Mouse (Mus musculus) ES-E14 (cell line): Measurements from ENCODE around the gene Oxld1. TPM values are rescaled to one million over a fixed set of nuclear protein-coding genes. Genes with fewer than 3 reads are reported as not detected.
A peak's percentile ranks its signal among the peaks of the same experiment; 100 is the strongest.

ENCODE experiments used
- DNase-seq: peaks from one replicate; pipeline ENCODE4 v3.0.0-alpha.2; 2013; ENCODE audit warnings: low read depth, low spot score
- H3K27ac ChIP-seq: 2 replicates; pipeline ENCODE4 v1.5.1; 2012; ENCODE audit warnings: low read depth, mild to moderate bottlenecking, low read length, moderate library complexity, mixed read lengths; ENCODE audit not compliant: poor library complexity, insufficient read depth, severe bottlenecking
- H3K36me3 ChIP-seq: 2 replicates; pipeline ENCODE4 v1.6.1; 2012; ENCODE audit warnings: mild to moderate bottlenecking, low read length, moderate library complexity, mixed read lengths; ENCODE audit not compliant: control insufficient read depth, poor library complexity, insufficient read depth, severe bottlenecking
- H3K4me1 ChIP-seq, 2 experiments: fragments of 150-350 bp in 1 of 2; sonication (generic) in 1 of 2; 2 replicates each; pipeline ENCODE4 v1.6.1; 2012; ENCODE audit warnings: low read length in 2 of 2, mild to moderate bottlenecking in 1 of 2, mixed read lengths in 1 of 2; ENCODE audit not compliant: control insufficient read depth in 2 of 2, insufficient read depth in 2 of 2, poor library complexity in 1 of 2
- H3K4me3 ChIP-seq, 2 experiments: fragments of 150-350 bp in 1 of 2; sonication (generic) in 1 of 2; 2 replicates each; pipeline ENCODE4 v1.5.1; 2012; ENCODE audit warnings: low read length in 2 of 2, low read depth in 1 of 2, mild to moderate bottlenecking in 1 of 2, mixed read lengths in 1 of 2; ENCODE audit not compliant: insufficient read depth in 1 of 2, poor library complexity in 1 of 2, severe bottlenecking in 1 of 2
- H3K9ac ChIP-seq: 2 replicates; pipeline ENCODE4 v1.6.1; 2012; ENCODE audit warnings: low read depth, mild to moderate bottlenecking, low read length, mixed read lengths; ENCODE audit not compliant: poor library complexity, insufficient read depth, severe bottlenecking
- H3K9me3 ChIP-seq: fragments of 150-350 bp; sonication (generic); 2 replicates; pipeline ENCODE4 v1.6.1; 2012; ENCODE audit warnings: low read depth, mild to moderate bottlenecking, low read length; ENCODE audit not compliant: control insufficient read depth, insufficient read depth
- CHD2 ChIP-seq: IDR thresholded peaks from 2 replicates; pipeline ENCODE4 v1.6.1; 2014; ENCODE audit warnings: mild to moderate bottlenecking, low read depth, low read length, inconsistent platforms
- HCFC1 ChIP-seq: IDR thresholded peaks from 2 replicates; pipeline ENCODE4 v1.6.1; 2012; ENCODE audit warnings: low read length, inconsistent platforms, borderline replicate concordance; ENCODE audit not compliant: insufficient read depth
- MAFK ChIP-seq: IDR thresholded peaks from 2 replicates; pipeline ENCODE4 v1.6.1; 2014; ENCODE audit warnings: mild to moderate bottlenecking, low read depth, low read length, inconsistent platforms; ENCODE audit not compliant: insufficient read depth
- ZC3H11A ChIP-seq: IDR thresholded peaks from 2 replicates; pipeline ENCODE4 v1.6.1; 2012; ENCODE audit warnings: low read depth, mild to moderate bottlenecking, inconsistent platforms, low read length, borderline replicate concordance
- ZNF384 ChIP-seq: IDR thresholded peaks from 2 replicates; pipeline ENCODE4 v1.6.1; 2012; ENCODE audit warnings: low read depth, low read length, inconsistent platforms
- in situ Hi-C, 2 experiments: fragments of 600-800 bp; cut with MboI; formaldehyde crosslinking; loops; one replicate each; pipeline ENCODE4 v1.15.1; 2025; ENCODE audit warnings: low sequenced_read_pairs in 2 of 2, inconsistent platforms in 1 of 2; ENCODE audit not compliant: unreplicated experiment in 2 of 2
- total RNA-seq: library from RNA; depleted of rRNA; stranded (reverse); fragments of 300-350 nt; gene quantifications from 2 replicates; pipeline ENCODE4 v1.2.3, GENCODE M21; 2012

Gene Oxld1
- total RNA-seq, 1 experiment: 4.1 TPM

DNA sequence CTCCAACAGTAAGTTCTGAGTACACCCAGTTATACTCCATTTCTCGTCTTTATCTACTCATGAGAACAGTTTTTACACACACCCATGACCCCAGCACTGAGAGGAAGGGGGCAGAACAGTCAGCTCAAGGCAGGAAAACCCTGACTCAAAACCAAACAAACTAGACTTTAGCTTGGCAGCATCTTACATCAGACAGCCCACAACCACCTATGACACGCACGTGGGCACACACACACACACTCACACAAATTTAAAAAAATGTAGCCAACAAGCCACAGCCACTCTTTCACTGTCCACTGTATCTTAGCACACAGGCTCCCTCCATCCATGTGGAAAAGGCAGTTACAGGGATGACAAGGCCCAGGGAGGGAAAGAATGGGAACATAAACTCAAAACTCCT is 31.1 kb downstream of the Oxld1 start:
- DNase-seq: no peak
- TF ChIP-seq ZC3H11A (no peak), CHD2 (no peak), HCFC1 (no peak), ZNF384 (no peak), MAFK (no peak)
- H3K4me1 ChIP-seq: no peaks in the 10 kb centered on the region
- no peaks in the 10 kb centered on the region for H3K9me3 ChIP-seq
- no peak overlapping the region for H3K4me3 ChIP-seq
- no peak overlapping the region for H3K27ac ChIP-seq
- H3K9ac ChIP-seq: no peak overlapping the region
- in situ Hi-C loops: no loop called here
- H3K36me3 ChIP-seq: peaks cover 30% of the 10 kb centered on the region

- no peak overlapping the region; the same call in 1 of the 2 replicates for H3K9ac ChIP-seq
- no peak for TF ChIP-seq HCFC1
- TF ChIP-seq MAFK: no peak
- TF ChIP-seq ZC3H11A: no peak
- TF ChIP-seq CHD2: no peak
- no peak for TF ChIP-seq ZNF384
- H3K27ac ChIP-seq: no peak overlapping the region; the same call in 1 of the 2 replicates
- no peaks in the 10 kb centered on the region for H3K9me3 ChIP-seq
- in situ Hi-C loops: no loop called here
- no peak overlapping the region for H3K4me3 ChIP-seq
- peak; percentile 83 for DNase-seq
- no peaks in the 10 kb centered on the region for H3K4me1 ChIP-seq
- peaks cover 35% of the 10 kb centered on the region for H3K36me3 ChIP-seq
Observed at GRCm38 (mm10) chr11:120423569-120424295, 34.1 kb downstream of the Oxld1 start.

- Histone ChIP-seq H3K9me3 (no peaks in the 10 kb centered on the region), H3K9ac (no peak overlapping the region), H3K27ac (no peak overlapping the region), H3K4me3 (no peak overlapping the region), H3K4me1 (no peaks in the 10 kb centered on the region), H3K36me3 (peaks cover 32% of the 10 kb centered on the region)
- TF ChIP-seq MAFK: no peak
- TF ChIP-seq HCFC1: no peak
- no peak for TF ChIP-seq ZC3H11A
- no peak for TF ChIP-seq CHD2
- TF ChIP-seq ZNF384: no peak
- no peak for DNase-seq
- in situ Hi-C loops: no loop called here
Observed at GRCm38 (mm10) chr11:120422651-120423568, 35.0 kb downstream of the Oxld1 start.

DNA sequence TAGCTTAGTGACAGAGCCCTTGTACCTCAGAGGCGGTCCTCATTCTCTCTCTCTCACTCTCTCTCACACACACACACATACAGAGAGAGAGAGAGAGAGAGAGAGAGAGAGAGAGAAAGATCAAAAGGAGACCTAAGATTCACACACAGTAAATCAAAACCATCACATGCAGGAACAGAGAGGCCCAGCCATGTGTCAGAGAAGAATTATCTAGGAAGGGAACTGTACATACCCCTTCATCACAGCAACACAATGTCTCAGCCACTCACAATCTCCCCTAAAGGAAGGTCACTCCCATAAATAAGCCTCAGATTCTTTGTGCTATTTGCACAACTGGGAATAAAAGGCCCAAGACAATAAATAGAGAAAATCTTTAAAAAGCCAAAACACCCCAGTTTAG is 39.3 kb downstream of the Oxld1 start:
- TF ChIP-seq ZNF384 (no peak), MAFK (no peak), CHD2 (no peak), ZC3H11A (no peak), HCFC1 (no peak)
- no peaks in the 10 kb centered on the region for H3K4me1 ChIP-seq
- H3K27ac ChIP-seq: no peak overlapping the region
- no peak overlapping the region for H3K9ac ChIP-seq
- in situ Hi-C loops: no loop called here
- H3K4me3 ChIP-seq: no peak overlapping the region
- peaks cover 39% of the 10 kb centered on the region for H3K36me3 ChIP-seq
- H3K9me3 ChIP-seq: no peaks in the 10 kb centered on the region
- DNase-seq: no peak
